Mouse (Mus musculus): ENCODE data around the gene Arhgap33. TPM values are rescaled to one million over a fixed set of nuclear protein-coding genes. Genes with fewer than 3 reads are reported as not detected.

Arhgap33 gene
- polyA plus RNA-seq, 1 experiment from 2014 or later, result 6.2 TPM

DNA sequence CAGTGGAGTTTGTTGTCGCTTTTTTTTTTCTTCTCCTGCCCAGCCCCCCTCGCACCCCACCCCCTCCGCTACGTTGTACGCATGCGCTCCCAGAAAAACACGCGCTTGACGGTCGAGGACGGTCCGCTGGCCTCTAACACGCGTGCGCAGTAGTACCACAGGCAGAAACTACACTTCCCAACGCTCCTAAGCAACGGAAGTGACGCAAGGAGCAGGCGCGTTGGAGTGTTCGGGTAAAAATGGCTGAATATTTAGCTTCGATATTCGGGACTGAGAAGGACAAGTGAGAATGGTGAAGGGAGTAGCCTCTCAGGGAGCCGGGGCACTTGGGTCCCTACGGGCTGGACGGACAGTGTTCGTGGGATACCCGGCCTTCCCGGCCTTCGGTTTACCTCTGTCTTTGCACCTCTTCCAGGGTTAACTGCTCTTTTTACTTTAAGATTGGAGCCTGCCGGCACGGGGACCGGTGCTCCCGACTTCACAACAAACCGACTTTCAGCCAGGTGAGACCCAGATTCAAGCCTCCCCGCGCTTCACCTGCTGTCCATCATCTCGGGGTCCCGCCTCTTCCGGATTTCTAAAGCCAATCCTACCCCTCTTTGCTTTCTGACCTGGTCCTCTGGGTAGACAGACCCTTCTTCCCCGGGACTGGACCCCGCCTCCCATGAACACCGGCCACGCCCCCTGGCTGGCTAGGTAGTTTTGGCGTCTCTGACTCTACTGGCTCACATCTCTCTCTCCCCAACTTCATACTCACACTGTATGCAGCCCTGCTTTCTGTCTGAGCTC is 28.5 kb upstream of the Arhgap33 start, which contains the start of the genes U2af1l4, Gm49396 and Psenen:
Gene U2af1l4 (plus strand): TSS at position 185 of the 789 bp plus-strand sequence.
Gene Gm49396 (plus strand): TSS at position 228 of the 789 bp plus-strand sequence.
Gene Psenen (minus strand): TSS at position 511 of the 789 bp plus-strand sequence.
- Histone ChIP-seq H3K27ac (peak within 1 kb of the TSS; percentile 99), H3K4me1 (replicated peaks) (peaks cover 31% of the 10 kb centered on the region), H3K4me3 (peak within 1 kb of the TSS; percentile 95), H3K9me3 (replicated peaks) (no peaks in the 10 kb centered on the region), H3K4me2 (peak within 1 kb of the TSS; percentile 67), H3K9ac (peak within 1 kb of the TSS; percentile 93), H3K27me3 (no peaks in the 10 kb centered on the region), H3K36me3 (peaks cover 27% of the 10 kb centered on the region)
- ATAC-seq (replicated peaks; ENCODE audit: insufficient number of reproducible peaks, insufficient read depth, low FRiP score, low read depth), result peak; percentile 89
- WGBS, result under 1% methylated on average over 45 of the region's 45 CpGs

DNA sequence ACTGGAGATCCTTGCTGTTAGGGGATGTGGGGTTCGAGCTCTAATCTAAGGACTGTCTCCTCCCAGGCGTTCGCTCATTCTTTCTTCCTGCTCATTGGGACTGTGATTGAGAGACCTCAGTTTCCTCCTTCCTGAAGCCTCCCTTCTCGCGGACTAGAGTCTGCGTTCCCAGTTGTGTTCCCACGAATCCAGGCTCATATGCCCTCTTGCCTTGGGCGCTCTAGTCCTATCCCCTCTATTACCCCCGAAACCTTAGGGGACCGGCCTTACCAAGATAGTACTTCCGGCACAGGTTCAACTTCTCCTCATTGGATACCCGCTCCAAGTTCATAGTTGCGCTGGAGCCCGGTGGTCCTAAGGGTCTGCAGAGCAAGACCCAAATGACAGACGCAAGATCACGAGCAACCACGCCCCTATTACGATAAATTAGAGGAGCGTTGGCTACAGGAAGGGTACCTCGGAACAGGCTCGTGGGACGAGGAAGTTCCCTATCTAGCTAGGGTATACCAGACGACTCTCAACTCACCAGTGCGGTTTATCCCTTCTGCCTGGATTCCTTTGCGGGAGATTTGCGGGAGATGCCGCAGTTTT is 27.8 kb upstream of the Arhgap33 start:
- no peaks in the 10 kb centered on the region for H3K27me3 ChIP-seq
- H3K36me3 ChIP-seq, result peaks cover 26% of the 10 kb centered on the region
- WGBS, result under 1% methylated on average over 27 of the region's 27 CpGs
- no peak for ATAC-seq (replicated peaks; ENCODE audit: insufficient number of reproducible peaks, insufficient read depth, low FRiP score, low read depth)
- peaks cover 37% of the 10 kb centered on the region for H3K4me1 ChIP-seq (replicated peaks)
- peak overlapping the region; percentile 67 for H3K4me2 ChIP-seq
- H3K4me3 ChIP-seq, result peak overlapping the region; percentile 95
- H3K9ac ChIP-seq, result peak overlapping the region; percentile 69
- H3K27ac ChIP-seq, result peak overlapping the region; percentile 99
- H3K9me3 ChIP-seq (replicated peaks), result no peaks in the 10 kb centered on the region

- peak overlapping the region; percentile 4 for H3K27ac ChIP-seq
- ATAC-seq (replicated peaks; ENCODE audit: insufficient number of reproducible peaks, insufficient read depth, low FRiP score, low read depth), result no peak
- H3K4me3 ChIP-seq, result peak overlapping the region; percentile 76; the same call in 1 of the 2 replicates
- peaks cover 38% of the 10 kb centered on the region for H3K4me1 ChIP-seq (replicated peaks)
- peaks cover 20% of the 10 kb centered on the region for H3K36me3 ChIP-seq
- peak overlapping the region; percentile 93; the same call in 1 of the 2 replicates for H3K4me2 ChIP-seq
- no peak overlapping the region for H3K9ac ChIP-seq
- H3K9me3 ChIP-seq (replicated peaks), result no peaks in the 10 kb centered on the region
- WGBS, result 61% methylated on average over 2 of the region's 2 CpGs
- no peaks in the 10 kb centered on the region for H3K27me3 ChIP-seq
Observed at GRCm38 (mm10) chr7:30560296-30560695, 25.4 kb upstream of the Arhgap33 start.

- Histone ChIP-seq H3K27ac (peak within 1 kb of the TSS; percentile 64), H3K4me2 (peak within 1 kb of the TSS; percentile 93), H3K4me1 (replicated peaks) (peaks cover 38% of the 10 kb centered on the region), H3K36me3 (peaks cover 26% of the 10 kb centered on the region), H3K27me3 (no peaks in the 10 kb centered on the region), H3K9me3 (replicated peaks) (no peaks in the 10 kb centered on the region), H3K4me3 (peak within 1 kb of the TSS; percentile 76), H3K9ac (peak within 1 kb of the TSS; percentile 71)
- ATAC-seq (replicated peaks; ENCODE audit: insufficient number of reproducible peaks, insufficient read depth, low FRiP score, low read depth), result peak; percentile 80
- WGBS, result under 1% methylated on average over 20 of the region's 20 CpGs
Observed at GRCm38 (mm10) chr7:30559443-30559954, 24.6 kb upstream of the Arhgap33 start, which contains the start of gene Lin37. Gene Lin37 (minus strand): TSS chr7:30559838.

DNA sequence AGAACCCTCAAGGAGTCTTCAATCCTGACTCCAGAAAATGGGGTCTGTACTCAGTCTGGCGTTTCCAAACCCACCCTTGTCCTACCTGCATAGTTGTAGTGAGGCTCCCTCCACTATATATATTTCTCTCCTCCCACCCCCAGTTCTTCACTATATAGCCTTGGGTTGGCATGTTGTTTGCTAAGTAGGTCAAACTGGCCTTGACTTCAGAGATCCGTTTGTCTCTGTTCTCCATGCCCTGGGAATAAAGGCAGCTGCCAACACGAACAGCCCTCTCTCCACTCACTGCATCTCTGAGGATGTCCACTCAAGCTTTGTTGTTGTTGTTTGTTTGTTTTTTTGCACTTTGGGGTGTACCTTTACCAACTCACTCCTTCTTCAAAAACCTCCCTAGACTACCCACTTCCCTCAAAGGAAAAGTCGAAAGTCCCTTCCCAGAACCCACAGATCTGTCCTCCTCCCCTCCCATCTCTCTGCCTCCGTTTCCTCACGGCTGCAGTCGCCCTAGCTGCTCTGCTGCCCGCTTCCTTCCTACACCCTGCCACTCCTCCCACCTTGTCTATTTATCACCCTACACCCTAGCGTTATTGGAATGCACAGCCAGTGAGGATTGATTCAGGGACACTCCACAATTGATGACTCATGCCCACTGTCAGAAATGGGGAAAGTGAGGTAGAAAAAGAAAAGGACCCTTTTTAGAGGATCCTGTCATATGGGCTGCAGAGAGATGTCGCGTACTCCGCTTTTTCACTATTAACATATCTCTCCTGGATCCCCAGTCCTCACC is 24.0 kb upstream of the Arhgap33 start:
- H3K27ac ChIP-seq, result peak overlapping the region; percentile 64
- no peaks in the 10 kb centered on the region for H3K27me3 ChIP-seq
- peaks cover 28% of the 10 kb centered on the region for H3K36me3 ChIP-seq
- peak overlapping the region; percentile 93 for H3K4me2 ChIP-seq
- peak overlapping the region; percentile 76 for H3K4me3 ChIP-seq
- WGBS, result 12% methylated on average over 12 of the region's 12 CpGs
- H3K9ac ChIP-seq, result peak overlapping the region; percentile 71
- ATAC-seq (replicated peaks; ENCODE audit: insufficient number of reproducible peaks, insufficient read depth, low FRiP score, low read depth), result no peak
- H3K9me3 ChIP-seq (replicated peaks), result no peaks in the 10 kb centered on the region
- H3K4me1 ChIP-seq (replicated peaks), result peaks cover 37% of the 10 kb centered on the region

DNA sequence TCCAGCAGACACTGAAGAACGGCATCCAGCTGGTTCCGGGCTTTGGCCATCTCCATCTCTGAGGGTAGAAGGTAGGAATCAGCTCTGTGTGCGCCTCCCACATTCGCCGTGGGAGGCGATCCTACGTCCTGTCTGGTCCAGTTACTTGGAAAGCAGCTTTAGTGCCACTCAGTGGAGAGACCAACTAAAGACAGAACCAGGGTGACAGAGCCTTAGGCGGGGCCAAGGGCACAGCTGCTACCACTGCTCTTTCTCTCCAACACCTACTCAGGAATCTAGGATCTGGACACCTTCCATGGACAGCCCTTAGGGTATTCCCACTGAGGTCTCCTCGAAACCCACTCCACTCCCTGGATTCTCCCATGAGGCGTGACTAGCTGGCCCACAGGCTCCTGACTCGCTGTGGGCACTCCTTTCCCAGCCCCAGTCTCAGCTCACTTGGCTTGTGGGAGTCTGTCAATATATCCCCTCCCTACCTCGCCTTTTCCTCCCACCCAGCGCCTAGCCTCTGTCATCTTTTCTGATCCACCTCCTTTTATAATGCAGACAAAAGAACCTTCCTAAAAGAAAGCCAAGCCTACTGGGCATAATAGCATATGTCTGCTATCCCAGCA is 23.1 kb upstream of the Arhgap33 start:
- 85% methylated on average over 13 of the region's 13 CpGs for WGBS
- H3K36me3 ChIP-seq, result peaks cover 28% of the 10 kb centered on the region
- no peaks in the 10 kb centered on the region for H3K9me3 ChIP-seq (replicated peaks)
- H3K4me3 ChIP-seq, result peak overlapping the region; percentile 76
- H3K4me1 ChIP-seq (replicated peaks), result peaks cover 42% of the 10 kb centered on the region
- H3K27ac ChIP-seq, result no peak overlapping the region
- H3K27me3 ChIP-seq, result no peaks in the 10 kb centered on the region
- peak overlapping the region; percentile 93 for H3K4me2 ChIP-seq
- H3K9ac ChIP-seq, result 0 out of 2 replicates have a peak overlapping the region, but pooled peaks have one; percentile 71
- no peak for ATAC-seq (replicated peaks; ENCODE audit: insufficient number of reproducible peaks, insufficient read depth, low FRiP score, low read depth)

GRCm38 (mm10) chr7:30556894-30557536 is 22.2 kb upstream of the Arhgap33 start:
- Histone ChIP-seq H3K4me1 (replicated peaks) (peaks cover 44% of the 10 kb centered on the region), H3K9me3 (replicated peaks) (no peaks in the 10 kb centered on the region), H3K36me3 (peaks cover 28% of the 10 kb centered on the region), H3K27ac (no peak overlapping the region), H3K27me3 (no peaks in the 10 kb centered on the region), H3K4me3 (no peak overlapping the region), H3K4me2 (no peak overlapping the region), H3K9ac (no peak overlapping the region)
- ATAC-seq (replicated peaks; ENCODE audit: insufficient number of reproducible peaks, insufficient read depth, low FRiP score, low read depth), result no peak
- 94% methylated on average over 18 of the region's 18 CpGs for WGBS

- H3K27ac ChIP-seq, result peak overlapping the region; percentile 99
- WGBS, result 81% methylated on average over 22 of the region's 22 CpGs
- no peaks in the 10 kb centered on the region for H3K27me3 ChIP-seq
- H3K36me3 ChIP-seq, result peaks cover 29% of the 10 kb centered on the region
- H3K9me3 ChIP-seq (replicated peaks), result no peaks in the 10 kb centered on the region
- H3K4me1 ChIP-seq (replicated peaks), result peaks cover 32% of the 10 kb centered on the region
- peak overlapping the region; percentile 93 for H3K4me2 ChIP-seq
- peak overlapping the region; percentile 80 for H3K4me3 ChIP-seq
- peak overlapping the region; percentile 78 for H3K9ac ChIP-seq
- no peak for ATAC-seq (replicated peaks; ENCODE audit: insufficient number of reproducible peaks, insufficient read depth, low FRiP score, low read depth)
Observed at GRCm38 (mm10) chr7:30553810-30554584, 19.1 kb upstream of the Arhgap33 start.

DNA sequence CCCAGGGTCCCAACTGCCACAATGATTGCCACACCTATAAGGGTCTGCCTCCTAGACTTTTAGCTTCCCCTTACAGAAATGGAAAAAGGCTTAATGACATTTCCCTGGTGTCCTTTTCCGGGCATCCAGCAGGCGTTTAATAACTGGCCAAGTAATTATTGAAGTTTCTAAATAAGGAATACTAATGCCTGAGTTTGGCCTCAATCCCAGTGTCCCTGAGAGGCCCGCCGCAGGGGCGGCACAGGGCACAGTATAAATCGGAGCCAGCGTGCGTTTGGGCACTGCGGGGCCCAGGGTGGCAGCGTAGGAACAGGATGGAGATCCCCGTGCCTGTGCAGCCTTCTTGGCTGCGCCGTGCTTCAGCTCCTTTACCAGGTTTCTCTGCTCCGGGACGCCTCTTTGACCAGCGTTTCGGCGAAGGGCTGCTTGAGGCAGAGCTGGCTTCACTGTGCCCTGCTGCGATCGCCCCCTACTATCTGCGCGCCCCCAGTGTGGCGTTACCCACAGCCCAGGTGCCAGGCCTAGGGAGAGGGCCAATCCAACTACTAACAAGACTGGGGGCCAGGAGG is 18.2 kb upstream of the Arhgap33 start:
- Histone ChIP-seq H3K4me3 (peak overlapping the region; percentile 80), H3K4me2 (peak overlapping the region; percentile 93), H3K4me1 (replicated peaks) (peaks cover 23% of the 10 kb centered on the region), H3K9ac (peak overlapping the region; percentile 78), H3K27me3 (no peaks in the 10 kb centered on the region), H3K36me3 (peaks cover 37% of the 10 kb centered on the region), H3K27ac (peak overlapping the region; percentile 99), H3K9me3 (replicated peaks) (no peaks in the 10 kb centered on the region)
- ATAC-seq (replicated peaks; ENCODE audit: insufficient number of reproducible peaks, insufficient read depth, low FRiP score, low read depth), result peak; percentile 32; the same call in 1 of the 2 replicates
- WGBS, result 2% methylated on average over 23 of the region's 23 CpGs
